Mouse (Mus musculus) limb, embryonic 14.5 days (tissue): Measurements from ENCODE around the gene Shc2. TPM values are rescaled to one million over a fixed set of nuclear protein-coding genes. Genes with fewer than 3 reads are reported as not detected.

Experiments used
- ATAC-seq: fragments of 200-750 bp; cut with Nextera tagmentation; 2 replicates; pipeline ENCODE4 v1.8.0; 2017; ENCODE audit warnings: low read depth, moderate number of reproducible peaks, moderate TSS enrichment; ENCODE audit not compliant: low FRiP score
- DNase-seq: peaks from one replicate; pipeline ENCODE4 v3.0.0-alpha.2; 2015; ENCODE audit warnings: low spot score
- H3K27ac ChIP-seq: fragments of 300-500 bp; sonication (generic); replicated peaks from 2 replicates; pipeline ENCODE4 v1.5.1; 2014; ENCODE audit warnings: low read depth, mild to moderate bottlenecking, low read length, moderate library complexity, mixed read lengths
- H3K27me3 ChIP-seq: fragments of 300-500 bp; sonication (generic); 2 replicates; pipeline ENCODE4 v1.6.1; 2014; ENCODE audit warnings: low read length, mixed read lengths; ENCODE audit not compliant: control insufficient read depth, insufficient read depth
- H3K36me3 ChIP-seq: fragments of 300-500 bp; sonication (generic); 2 replicates; pipeline ENCODE4 v1.6.1; 2014; ENCODE audit warnings: mild to moderate bottlenecking, low read length, moderate library complexity, mixed read lengths; ENCODE audit not compliant: control insufficient read depth, insufficient read depth
- H3K4me1 ChIP-seq: fragments of 300-500 bp; sonication (generic); 2 replicates; pipeline ENCODE4 v1.6.1; 2014; ENCODE audit warnings: antibody characterized with exemption, low read length, mixed read lengths; ENCODE audit not compliant: control insufficient read depth, insufficient read depth
- H3K4me2 ChIP-seq: fragments of 300-500 bp; sonication (generic); replicated peaks from 2 replicates; pipeline ENCODE4 v1.6.1; 2014; ENCODE audit warnings: low read depth, mild to moderate bottlenecking, low read length, moderate library complexity; ENCODE audit not compliant: severe bottlenecking
- H3K4me3 ChIP-seq: fragments of 300-500 bp; sonication (generic); replicated peaks from 2 replicates; pipeline ENCODE4 v1.5.1; 2014; ENCODE audit warnings: low read length
- H3K9ac ChIP-seq: fragments of 300-500 bp; sonication (generic); 2 replicates; pipeline ENCODE4 v1.6.1; 2014; ENCODE audit warnings: mild to moderate bottlenecking, low read depth, low read length, moderate library complexity; ENCODE audit not compliant: severe bottlenecking
- H3K9me3 ChIP-seq: fragments of 300-500 bp; sonication (generic); 2 replicates; pipeline ENCODE4 v1.6.1; 2016; ENCODE audit warnings: low read length; ENCODE audit not compliant: control insufficient read depth
- POLR2A ChIP-seq: fragments of 200-500 bp; IDR thresholded peaks from 2 replicates; pipeline ENCODE4 v1.8.0; 2012; ENCODE audit warnings: inconsistent platforms, mild to moderate bottlenecking, moderate library complexity, borderline replicate concordance; ENCODE audit not compliant: insufficient read depth, insufficient read length; ENCODE audit errors: extremely low read depth
- WGBS: fragments of 180-500 bp; shearing (Covaris S2); extraction: QIAGEN DNeasy Blood & Tissue Kit; methylation state at CpG from one replicate; pipeline ENCODE4 v1.1.7; 2014; 5-methylcytosine and 5-hydroxymethylcytosine counted together
- polyA plus RNA-seq, 2 experiments: library from polyadenylated mRNA; depleted of rRNA in 1 of 2; stranded (reverse) in 1 of 2; unstranded in 1 of 2; fragments of >200 nt; fragmentation: Nextera tagmentation in 1 of 2; extraction: Ambion mirVana in 1 of 2; gene quantifications; 2 replicates each; pipeline versions ENCODE4 v1.2.1 to v1.2.3; 2012 to 2014

Gene Shc2
- polyA plus RNA-seq, 2 experiments, result 9.0 to 30.2 TPM

DNA sequence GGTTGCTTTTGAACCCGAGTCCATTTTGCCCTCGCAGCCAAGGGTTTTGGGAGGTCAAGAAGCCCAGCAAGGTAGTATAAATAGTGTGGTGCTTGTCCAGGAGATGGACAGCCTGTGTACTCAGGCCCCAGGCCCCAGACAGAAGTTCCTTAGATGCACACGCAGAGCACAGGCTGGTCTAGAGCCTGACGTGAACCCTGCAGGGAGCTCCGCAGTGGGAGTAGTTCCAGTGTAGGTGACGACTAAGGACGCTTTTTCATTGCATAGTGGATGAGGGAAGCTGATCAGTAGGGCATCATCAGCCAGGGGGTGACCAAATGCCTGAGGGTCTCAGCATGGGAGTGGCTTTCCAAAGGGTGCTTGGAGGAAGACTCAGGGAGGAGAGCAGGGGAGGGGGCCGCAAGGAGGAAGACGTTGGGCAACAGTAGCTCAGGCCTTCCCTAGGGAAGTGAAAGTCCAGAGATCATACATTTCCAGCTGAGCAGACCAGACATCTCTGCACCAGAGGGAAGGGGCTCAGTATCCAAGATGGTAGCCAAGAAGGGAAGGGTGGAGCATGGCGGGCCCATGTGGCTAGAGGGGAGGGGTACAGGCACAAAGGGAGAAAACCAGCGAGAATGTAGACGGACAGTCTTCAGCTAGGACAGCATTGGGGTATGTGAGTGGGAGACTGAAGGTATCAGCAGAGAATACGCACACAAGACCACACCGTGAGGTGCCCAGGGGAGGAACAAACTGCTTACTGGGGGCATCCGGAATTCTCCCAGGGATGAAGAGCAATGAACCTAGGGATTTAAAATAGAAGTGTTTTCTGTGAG lies 32.6 kb upstream of the Shc2 start:
- Histone ChIP-seq H3K36me3 (peaks cover 5% of the 10 kb centered on the region; the same call in 1 of the 2 replicates), H3K4me3 (peak overlapping the region; percentile 100), H3K4me1 (peaks cover 6% of the 10 kb centered on the region), H3K27ac (peak overlapping the region; percentile 90), H3K27me3 (no peaks in the 10 kb centered on the region), H3K4me2 (peak overlapping the region; percentile 93), H3K9me3 (no peaks in the 10 kb centered on the region), H3K9ac (peak overlapping the region; percentile 90)
- TF ChIP-seq POLR2A, result no peak
- 33% methylated on average over 15 of the region's 15 CpGs for WGBS
- ATAC-seq (no peak), DNase-seq (no peak)

DNA sequence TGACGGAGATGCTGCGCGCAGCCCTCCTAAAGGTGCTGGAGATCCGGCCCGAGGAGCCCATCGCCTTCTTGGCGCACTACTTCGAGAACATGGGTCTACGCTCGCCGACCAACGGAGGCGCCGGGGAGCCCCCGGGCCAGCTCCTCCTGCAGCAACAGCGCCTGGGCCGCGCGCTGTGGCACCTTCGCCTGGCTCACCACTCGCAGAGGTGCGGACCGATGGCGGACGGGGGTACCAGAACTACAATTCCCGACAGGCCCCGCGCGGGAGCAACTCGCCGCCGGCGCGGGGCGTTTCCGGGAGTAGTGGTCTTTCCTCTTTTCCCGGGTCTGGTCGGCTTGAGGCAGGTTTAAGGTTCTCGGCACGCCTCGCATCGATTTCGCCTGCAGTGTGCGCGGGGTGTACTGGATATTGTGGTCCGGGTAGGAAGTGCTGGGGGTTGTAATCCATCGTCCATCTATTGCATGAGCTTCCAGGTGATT lies 31.9 kb upstream of the Shc2 start:
- Histone ChIP-seq H3K4me2 (peak overlapping the region; percentile 93), H3K27me3 (no peaks in the 10 kb centered on the region), H3K27ac (peak overlapping the region; percentile 90), H3K36me3 (peaks cover 4% of the 10 kb centered on the region; the same call in 1 of the 2 replicates), H3K9me3 (no peaks in the 10 kb centered on the region), H3K4me1 (peaks cover 6% of the 10 kb centered on the region), H3K4me3 (peak overlapping the region; percentile 100), H3K9ac (peak overlapping the region; percentile 90)
- WGBS, result under 1% methylated on average over 45 of the region's 47 CpGs
- ATAC-seq, result peak; percentile 76
- DNase-seq, result peak; percentile 84
- no peak for TF ChIP-seq POLR2A

DNA sequence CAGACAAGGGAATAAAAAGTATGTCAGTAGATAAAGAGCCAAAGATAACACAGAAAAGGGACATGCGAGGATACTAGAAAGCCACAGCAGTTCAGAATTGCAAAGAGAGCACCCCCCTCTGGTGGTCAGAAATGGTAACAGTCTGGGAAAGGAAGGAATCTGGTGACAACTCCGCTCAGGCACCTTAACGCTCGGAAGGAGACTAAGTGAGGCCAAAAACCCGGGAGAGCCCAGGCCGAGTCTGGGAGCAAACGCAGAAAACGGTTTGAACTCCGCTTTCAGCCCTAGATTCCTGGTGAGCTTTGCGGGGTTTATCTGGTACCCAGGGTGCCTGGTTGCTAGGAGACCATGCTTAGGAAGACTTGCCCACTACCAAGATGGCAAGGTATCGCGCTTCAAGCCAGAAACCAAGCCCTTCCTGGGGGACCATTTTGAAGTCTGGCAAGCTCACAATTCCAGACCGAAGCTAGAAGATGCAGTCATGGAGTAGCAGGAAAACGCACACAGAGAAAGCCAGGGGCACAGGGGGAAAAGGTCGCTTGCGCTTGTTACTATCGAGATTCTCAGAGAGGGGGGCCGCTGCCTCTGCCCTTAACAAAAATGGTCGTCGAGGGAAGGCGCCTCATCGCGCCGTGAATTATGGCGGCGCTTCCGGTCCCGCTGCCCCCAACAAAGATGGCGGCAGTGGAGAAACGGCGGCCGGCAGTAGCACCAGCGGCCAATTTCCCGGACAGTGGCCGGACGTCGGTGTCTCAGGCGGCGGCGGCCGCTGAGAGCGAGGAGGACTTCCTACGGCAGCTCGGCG lies 31.3 kb upstream of the Shc2 start, which contains the start of gene Tpgs1:
Gene Tpgs1 (plus strand): TSS at position 599 of the 805 bp plus-strand sequence.
- DNase-seq (peak; percentile 92), ATAC-seq (peak; percentile 86)
- Histone ChIP-seq H3K27me3 (no peaks in the 10 kb centered on the region), H3K36me3 (peaks cover 4% of the 10 kb centered on the region; the same call in 1 of the 2 replicates), H3K9me3 (no peaks in the 10 kb centered on the region), H3K9ac (peak within 1 kb of the TSS; percentile 90), H3K4me3 (peak within 1 kb of the TSS; percentile 100), H3K4me1 (peaks cover 6% of the 10 kb centered on the region), H3K4me2 (peak within 1 kb of the TSS; percentile 93), H3K27ac (peak within 1 kb of the TSS; percentile 90)
- 0 out of 2 replicates have a peak, but pooled peaks have one; percentile 52 for TF ChIP-seq POLR2A
- 2% methylated on average over 45 of the region's 45 CpGs for WGBS

DNA sequence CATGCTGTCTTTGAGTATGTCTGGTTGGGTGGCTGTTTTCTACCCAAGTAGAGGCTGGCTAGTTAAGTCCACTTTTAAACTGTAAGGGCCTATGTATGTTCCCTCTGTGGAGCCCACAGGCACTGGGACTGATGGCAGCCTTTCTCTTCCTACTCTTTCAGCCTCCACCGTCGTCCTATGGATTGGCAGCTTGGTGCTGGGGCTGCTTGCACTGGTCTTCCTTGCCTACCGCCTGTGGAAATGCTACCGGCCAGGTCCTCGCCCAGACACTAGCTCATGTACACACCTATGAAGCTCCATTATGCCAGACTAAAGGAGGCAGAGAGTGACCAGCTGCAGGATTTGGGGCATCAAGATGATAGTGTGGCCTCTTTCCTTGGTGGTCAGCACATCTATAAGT lies 30.4 kb upstream of the Shc2 start:
- peaks cover 2% of the 10 kb centered on the region; the same call in 1 of the 2 replicates for H3K36me3 ChIP-seq
- H3K9ac ChIP-seq, result no peak overlapping the region
- no peaks in the 10 kb centered on the region for H3K9me3 ChIP-seq
- TF ChIP-seq POLR2A, result no peak
- WGBS, result 79% methylated on average over 5 of the region's 5 CpGs
- no peak overlapping the region for H3K4me3 ChIP-seq
- DNase-seq, result no peak
- peaks cover 6% of the 10 kb centered on the region for H3K4me1 ChIP-seq
- H3K27me3 ChIP-seq, result no peaks in the 10 kb centered on the region
- no peak overlapping the region for H3K4me2 ChIP-seq
- no peak overlapping the region for H3K27ac ChIP-seq
- ATAC-seq, result no peak

DNA sequence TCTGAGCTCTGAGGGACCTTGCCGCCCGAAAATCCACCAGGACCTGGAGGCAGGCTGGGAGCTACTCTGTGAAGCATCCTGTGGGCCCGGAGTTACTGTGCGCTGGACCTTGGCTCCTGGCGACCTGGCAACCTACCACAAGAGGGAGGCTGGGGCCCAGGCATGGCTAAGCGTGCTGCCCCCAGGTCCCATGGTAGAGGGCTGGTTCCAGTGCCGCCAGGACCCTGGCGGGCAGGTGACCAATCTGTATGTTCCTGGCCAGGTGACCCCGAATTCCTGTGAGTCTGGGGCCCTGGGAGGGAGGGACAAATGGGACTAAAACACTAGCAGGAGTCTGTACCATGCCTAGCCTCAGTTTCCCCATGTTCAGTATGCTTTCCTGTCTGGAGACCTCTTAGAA lies 28.8 kb upstream of the Shc2 start:
- TF ChIP-seq POLR2A, result no peak
- Histone ChIP-seq H3K4me1 (peaks cover 6% of the 10 kb centered on the region), H3K9me3 (no peaks in the 10 kb centered on the region), H3K27ac (no peak overlapping the region), H3K9ac (no peak overlapping the region), H3K4me3 (no peak overlapping the region), H3K36me3 (no peaks in the 10 kb centered on the region), H3K27me3 (no peaks in the 10 kb centered on the region), H3K4me2 (no peak overlapping the region)
- 65% methylated on average over 9 of the region's 9 CpGs for WGBS
- no peak for ATAC-seq
- DNase-seq, result no peak
